Mouse (Mus musculus) adrenal gland, postnatal 25 days (tissue): Measurements from ENCODE around the gene Gde1. TPM values are rescaled to one million over a fixed set of nuclear protein-coding genes. Genes with fewer than 3 reads are reported as not detected.

Experiments
- DNase-seq: peaks from one replicate; pipeline ENCODE4 v3.0.0; 2021; ENCODE audit warnings: mixed read lengths
- total RNA-seq: library from RNA; stranded (reverse); gene quantifications from 2 replicates; pipeline ENCODE4 v1.2.3, GENCODE M21; 2021

Gde1 gene
- total RNA-seq, 1 experiment from 2014 or later = 99.1 TPM

- no peak for DNase-seq
These were observed 910 bp upstream of the Gde1 start for GRCm38 (mm10) chr7:118706488-118706887.

- DNase-seq = no peak
These were observed 473 bp upstream of the Gde1 start for GRCm38 (mm10) chr7:118706051-118706450.

GRCm38 (mm10) chr7:118704001-118704850 is 1.4 kb downstream of the Gde1 start:
- no peak for DNase-seq

GRCm38 (mm10) chr7:118703144-118703561 is 2.4 kb downstream of the Gde1 start:
- no peak for DNase-seq

- no peak for DNase-seq
These were observed 6.7 kb downstream of the Gde1 start for GRCm38 (mm10) chr7:118698882-118699281.

GRCm38 (mm10) chr7:118697168-118697567 is 8.4 kb downstream of the Gde1 start:
- peak; percentile 25 for DNase-seq

- DNase-seq = no peak
These were observed 9.4 kb downstream of the Gde1 start for GRCm38 (mm10) chr7:118696146-118696545.

GRCm38 (mm10) chr7:118691287-118691686 is 14.3 kb downstream of the Gde1 start:
- DNase-seq = no peak

GRCm38 (mm10) chr7:118689088-118689487 is 16.5 kb downstream of the Gde1 start:
- no peak for DNase-seq

GRCm38 (mm10) chr7:118688199-118688598 is 17.4 kb downstream of the Gde1 start:
- DNase-seq = peak; percentile 73

GRCm38 (mm10) chr7:118676826-118677225 is 28.8 kb downstream of the Gde1 start:
- no peak for DNase-seq

GRCm38 (mm10) chr7:118670142-118670541 is 35.4 kb downstream of the Gde1 start:
- no peak for DNase-seq

- DNase-seq = no peak
These were observed 37.8 kb downstream of the Gde1 start for GRCm38 (mm10) chr7:118667773-118668172.

GRCm38 (mm10) chr7:118656730-118657129 is 48.8 kb downstream of the Gde1 start:
- DNase-seq = no peak

- DNase-seq = no peak
These were observed 52.8 kb downstream of the Gde1 start for GRCm38 (mm10) chr7:118652572-118653295.

GRCm38 (mm10) chr7:118650891-118651290 is 54.7 kb downstream of the Gde1 start:
- no peak for DNase-seq

GRCm38 (mm10) chr7:118650119-118650518 is 55.5 kb downstream of the Gde1 start:
- no peak for DNase-seq

- no peak for DNase-seq
These were observed 56.2 kb downstream of the Gde1 start for GRCm38 (mm10) chr7:118649328-118649727.

GRCm38 (mm10) chr7:118646237-118646636 is 59.3 kb downstream of the Gde1 start:
- no peak for DNase-seq
